Mouse (Mus musculus) liver (tissue): Measurements from ENCODE around the gene Gm26602.
"Not testable (repeated sequence)": the region's sequence is repeated elsewhere in the genome, so short reads cannot be mapped to it uniquely, and the experiment has no call there.

ENCODE experiments used
- DNase-seq: peaks from one replicate; pipeline ENCODE4 v3.0.0-alpha.2; 2020; ENCODE audit warnings: mixed read lengths

Gm26602 gene

DNA sequence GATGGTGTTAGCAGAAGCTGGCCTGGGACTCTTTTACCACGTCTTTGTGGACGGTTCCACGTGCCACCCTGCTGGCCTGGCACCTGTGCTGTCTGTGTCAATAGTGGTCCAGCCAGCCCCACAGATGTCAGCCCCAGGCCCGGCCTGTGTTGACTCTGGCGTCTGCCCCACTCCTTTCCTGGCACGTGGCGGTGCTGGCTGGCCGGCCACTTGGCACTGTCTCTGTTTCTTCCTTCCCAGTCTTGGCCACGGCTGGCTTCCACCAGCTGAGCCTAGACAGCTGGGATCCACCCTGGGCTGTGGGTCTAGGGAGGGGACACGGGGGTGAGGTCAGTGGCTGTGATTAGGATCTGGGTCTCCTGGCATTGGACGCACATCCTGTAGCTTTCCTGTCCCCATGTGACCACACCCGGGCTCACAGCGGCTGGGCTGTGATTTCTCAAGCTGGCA lies 23.6 kb downstream of the Gm26602 start:
- no peak for DNase-seq

GRCm38 (mm10) chr10:79934794-79935569 lies 24.3 kb downstream of the Gm26602 start:
- no peak for DNase-seq

DNA sequence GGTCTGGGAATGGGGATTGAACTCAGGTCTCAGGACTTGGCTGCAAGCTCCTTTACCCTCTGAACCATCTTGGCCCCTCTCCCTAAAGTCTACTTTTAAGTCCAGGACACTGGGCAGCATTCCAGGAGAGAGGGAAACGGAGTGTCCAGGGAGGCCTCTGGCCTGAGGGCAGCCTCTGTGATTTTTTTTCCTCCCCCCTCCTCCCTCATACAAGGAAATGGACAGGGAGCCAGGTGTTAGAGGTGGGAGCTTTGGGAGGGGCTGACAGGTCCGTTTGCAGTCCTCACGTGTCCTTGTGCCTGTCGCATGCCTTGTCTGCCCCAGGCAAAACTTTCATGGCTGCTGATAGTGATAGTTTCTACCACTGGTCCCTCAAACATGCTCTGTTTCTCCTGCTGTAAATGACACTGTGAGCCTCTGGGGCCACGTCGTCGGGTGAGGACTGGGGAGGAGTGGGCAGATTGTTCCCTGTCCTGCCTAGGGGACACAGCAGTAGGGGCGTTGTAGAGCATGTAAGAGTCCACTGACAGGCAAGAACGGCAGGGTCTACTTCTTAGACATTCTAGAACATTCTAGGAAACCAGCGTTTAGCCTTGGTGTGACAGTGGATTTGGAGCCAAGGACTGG lies 25.7 kb downstream of the Gm26602 start:
- no peak for DNase-seq

DNA sequence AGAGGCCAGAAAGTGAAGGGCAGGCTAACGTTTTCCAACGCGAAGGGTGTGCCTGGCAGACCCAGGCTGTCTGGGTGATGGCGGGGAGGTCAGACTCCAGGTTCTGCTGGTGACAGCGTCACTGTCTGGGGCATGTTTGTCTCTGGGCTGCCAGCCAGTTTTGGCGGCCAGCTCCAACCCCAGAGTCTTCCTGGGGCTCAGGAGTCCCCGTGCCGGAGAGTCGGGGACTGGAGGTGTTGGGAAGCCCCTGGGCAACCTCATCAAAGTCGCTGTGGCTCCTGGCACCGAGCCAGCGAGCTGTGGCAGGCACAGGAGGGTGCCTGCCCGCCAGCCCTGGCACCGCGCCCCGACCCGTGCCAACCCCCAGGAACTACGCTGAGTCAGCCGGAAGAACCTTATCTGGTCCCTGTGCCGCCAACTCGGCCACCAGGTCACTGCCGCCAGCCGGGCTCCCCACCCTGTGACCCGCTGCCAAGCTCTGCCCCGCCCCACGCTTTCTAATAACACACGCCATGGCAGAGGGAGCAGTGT lies 26.3 kb downstream of the Gm26602 start:
- DNase-seq, result no peak

DNA sequence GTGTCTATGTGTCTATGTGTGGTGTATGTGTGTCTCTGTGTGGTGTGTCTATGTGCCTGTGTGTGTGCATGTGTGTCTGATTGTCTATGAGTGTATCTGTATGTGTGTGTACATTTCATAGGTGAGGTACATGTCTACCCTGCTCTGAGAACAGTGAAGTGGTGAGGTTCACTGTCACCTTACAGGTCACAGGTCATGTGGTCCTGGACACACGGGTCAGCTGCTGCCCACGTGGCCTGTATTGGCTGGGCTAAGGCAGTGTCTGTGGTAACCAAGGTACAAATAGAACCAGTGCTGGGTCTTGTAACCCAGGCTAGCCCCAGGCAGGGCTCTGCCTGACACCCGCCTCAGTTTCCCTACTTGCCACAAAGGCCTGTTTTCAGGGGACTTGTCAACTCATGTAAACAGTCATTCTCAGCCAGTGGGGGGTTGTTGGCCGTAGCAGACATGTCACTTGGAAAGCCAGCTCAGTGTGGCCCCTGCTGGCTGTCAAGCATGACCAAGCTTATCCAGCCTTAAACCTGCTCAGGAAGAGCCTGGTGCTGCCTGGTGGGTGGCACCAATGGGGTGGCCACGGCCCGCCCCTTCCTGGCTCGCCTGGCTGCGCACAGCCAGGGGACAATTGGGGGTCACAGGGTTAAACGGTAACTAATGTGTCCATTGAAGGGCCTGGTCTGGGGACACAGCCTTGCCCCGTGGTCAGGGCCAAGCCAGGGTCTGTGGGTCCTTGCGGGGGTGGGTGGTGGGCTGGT lies 27.3 kb downstream of the Gm26602 start:
- no peak for DNase-seq

- DNase-seq, result peak; percentile 42
Measured at GRCm38 (mm10) chr10:79940749-79941148, 30.1 kb downstream of the Gm26602 start.

GRCm38 (mm10) chr10:79942988-79943387 lies 32.3 kb downstream of the Gm26602 start:
- no peak for DNase-seq

DNA sequence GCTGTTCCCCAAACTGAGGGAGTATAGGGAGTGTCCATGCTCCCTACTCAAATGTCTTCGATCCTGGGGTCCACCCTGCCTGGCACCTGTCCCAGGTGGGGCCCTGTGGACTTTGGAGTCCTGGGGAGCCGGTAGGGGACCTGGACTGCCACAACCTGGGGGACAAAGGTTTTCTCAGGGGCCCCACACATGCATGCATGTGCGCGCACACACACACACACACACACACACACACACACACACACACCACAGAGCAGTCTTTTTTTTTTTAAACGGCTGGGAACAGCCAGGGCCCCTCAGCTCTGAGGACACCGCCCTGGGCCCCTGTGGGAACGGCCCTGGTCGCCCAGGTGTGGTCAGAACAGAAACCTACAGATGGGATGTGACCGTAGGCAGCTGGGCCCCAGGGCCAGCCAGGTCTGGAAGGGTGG lies 32.8 kb downstream of the Gm26602 start:
- DNase-seq, result no peak

GRCm38 (mm10) chr10:79945507-79946234 lies 35.0 kb downstream of the Gm26602 start:
- no peak for DNase-seq

DNA sequence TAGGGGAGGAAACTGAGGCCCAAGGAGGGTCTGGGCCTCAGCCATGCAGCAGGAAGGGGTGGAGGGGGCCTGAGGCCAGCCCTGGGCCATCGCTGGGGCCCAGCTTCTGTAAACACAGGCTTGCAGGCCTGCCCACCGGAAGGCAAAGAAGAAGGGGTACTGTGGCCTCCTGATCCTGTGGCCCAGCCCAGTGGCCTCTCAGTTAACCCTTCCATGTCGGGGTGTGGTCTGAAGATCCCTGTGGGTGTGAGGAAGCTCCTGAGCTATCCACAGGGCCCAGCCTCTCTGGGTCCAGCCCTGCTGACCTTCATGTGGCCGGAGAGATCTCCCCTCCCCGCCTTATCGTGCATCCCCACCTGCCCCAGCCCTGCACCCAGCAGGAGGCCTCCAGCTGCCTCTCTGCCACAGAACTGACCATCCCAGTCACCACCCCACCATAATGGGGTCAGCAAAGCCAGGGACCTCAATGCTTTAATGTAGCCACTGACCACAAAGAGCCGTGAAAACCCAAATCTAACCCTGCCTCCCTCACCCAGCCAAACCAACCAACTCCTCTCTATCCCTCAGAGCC lies 36.2 kb downstream of the Gm26602 start:
- DNase-seq, result peak; percentile 70

DNA sequence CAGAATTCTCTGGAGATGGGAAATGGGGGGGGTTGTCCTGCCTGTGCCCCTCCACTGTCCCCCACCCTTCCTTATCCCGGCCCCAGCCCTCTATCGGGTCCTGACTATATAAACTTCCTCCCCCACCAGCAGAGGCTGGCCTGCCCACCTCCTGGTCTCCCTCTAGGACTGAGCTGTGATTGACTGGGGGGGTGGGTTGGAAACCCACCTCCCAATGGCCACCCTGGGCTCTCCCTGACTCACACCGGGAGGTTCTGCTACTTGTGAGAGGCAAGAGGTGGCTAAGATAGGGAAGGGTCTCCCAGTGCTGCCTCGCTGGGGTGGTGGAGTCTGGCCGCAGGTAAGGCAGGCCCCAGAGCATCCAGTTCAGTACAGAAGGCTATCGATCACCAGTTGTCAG lies 36.8 kb downstream of the Gm26602 start:
- DNase-seq, result no peak

GRCm38 (mm10) chr10:79949873-79950272 lies 39.2 kb downstream of the Gm26602 start:
- DNase-seq, result no peak

DNA sequence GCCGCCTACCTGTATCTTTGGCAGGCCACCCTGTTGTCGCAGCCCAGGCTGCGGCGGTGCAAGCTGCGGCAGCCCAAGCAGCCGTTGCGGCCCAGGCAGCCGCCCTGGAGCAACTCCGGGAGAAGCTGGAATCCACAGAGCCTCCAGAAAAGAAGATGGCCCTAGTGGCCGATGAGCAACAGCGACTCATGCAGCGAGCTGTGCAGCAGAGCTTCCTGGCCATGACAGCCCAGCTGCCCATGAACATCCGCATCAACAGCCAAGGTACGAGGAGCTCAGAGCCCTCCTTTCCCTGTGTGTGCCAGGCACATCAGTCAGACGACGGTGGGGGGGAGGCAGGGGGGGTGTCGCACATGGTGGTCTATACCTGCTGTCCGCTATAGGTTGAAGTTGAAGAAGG lies 40.0 kb downstream of the Gm26602 start:
- no peak for DNase-seq

DNA sequence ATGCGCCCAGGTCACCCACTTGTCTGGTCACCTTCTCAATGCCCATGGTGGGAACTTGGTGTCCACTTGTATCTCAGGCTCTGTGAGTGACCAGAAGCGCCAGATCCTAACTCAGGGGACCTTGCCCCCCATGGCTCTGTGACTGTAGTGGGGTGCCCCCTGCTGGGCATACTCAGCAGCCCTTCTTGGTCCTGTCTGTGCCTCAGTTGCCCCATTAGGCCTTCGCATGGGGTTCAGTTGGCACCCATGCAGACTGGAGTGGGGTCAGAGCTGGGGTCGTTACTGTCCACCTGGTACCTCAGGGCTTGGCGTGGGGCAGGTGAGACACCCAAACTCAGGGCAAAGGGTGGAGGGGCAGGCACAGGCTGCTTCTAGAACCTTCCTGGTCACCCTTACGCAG lies 43.3 kb downstream of the Gm26602 start:
- peak; percentile 54 for DNase-seq

- DNase-seq, result no peak
Measured at GRCm38 (mm10) chr10:79955691-79956090, 45.0 kb downstream of the Gm26602 start.

DNA sequence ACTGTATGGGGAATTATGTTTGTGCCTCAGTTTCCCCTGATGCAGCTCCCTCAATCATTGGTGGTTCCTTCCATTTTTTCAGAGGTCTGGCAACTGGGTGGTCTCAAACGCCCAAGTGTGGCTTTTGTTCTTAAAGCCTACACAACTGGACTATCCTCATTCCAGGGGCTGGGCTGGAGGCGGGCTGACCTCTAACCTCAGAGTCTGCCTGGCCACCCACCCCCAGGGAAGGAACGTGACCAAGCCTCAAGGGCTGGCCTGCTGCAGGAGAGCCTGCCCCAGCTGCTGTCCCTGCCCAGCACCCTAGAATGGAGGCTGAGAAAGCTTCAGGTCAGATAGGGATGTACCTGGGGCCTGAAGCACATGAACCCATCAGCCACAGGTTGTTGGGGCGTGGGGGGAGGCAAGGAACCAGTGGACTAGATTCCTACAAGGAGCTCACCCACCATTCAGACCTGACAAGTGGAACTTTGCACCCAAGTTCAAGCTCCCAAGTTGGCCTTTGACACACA lies 46.0 kb downstream of the Gm26602 start:
- no peak for DNase-seq

- DNase-seq, result peak; percentile 78
Measured at GRCm38 (mm10) chr10:79958140-79958816, 47.6 kb downstream of the Gm26602 start.

- DNase-seq, result not testable (repeated sequence)
Measured at GRCm38 (mm10) chr10:79959412-79959811, 48.8 kb downstream of the Gm26602 start.

- peak; percentile 100 for DNase-seq
Measured at GRCm38 (mm10) chr10:79959847-79960601, 49.4 kb downstream of the Gm26602 start, which contains the start of gene Wdr18. Gene Wdr18 (plus strand): TSS chr10:79960152.
